Mouse (Mus musculus): Measurements from ENCODE around the gene Hspa12a. TPM values are rescaled to one million over a fixed set of nuclear protein-coding genes. Genes with fewer than 3 reads are reported as not detected.
A peak's percentile ranks its signal among the peaks of the same experiment; 100 is the strongest.

The Hspa12a gene
- total RNA-seq (2012; rRNA removed) = 2.9 and 3.0 TPM in 2 replicates

DNA sequence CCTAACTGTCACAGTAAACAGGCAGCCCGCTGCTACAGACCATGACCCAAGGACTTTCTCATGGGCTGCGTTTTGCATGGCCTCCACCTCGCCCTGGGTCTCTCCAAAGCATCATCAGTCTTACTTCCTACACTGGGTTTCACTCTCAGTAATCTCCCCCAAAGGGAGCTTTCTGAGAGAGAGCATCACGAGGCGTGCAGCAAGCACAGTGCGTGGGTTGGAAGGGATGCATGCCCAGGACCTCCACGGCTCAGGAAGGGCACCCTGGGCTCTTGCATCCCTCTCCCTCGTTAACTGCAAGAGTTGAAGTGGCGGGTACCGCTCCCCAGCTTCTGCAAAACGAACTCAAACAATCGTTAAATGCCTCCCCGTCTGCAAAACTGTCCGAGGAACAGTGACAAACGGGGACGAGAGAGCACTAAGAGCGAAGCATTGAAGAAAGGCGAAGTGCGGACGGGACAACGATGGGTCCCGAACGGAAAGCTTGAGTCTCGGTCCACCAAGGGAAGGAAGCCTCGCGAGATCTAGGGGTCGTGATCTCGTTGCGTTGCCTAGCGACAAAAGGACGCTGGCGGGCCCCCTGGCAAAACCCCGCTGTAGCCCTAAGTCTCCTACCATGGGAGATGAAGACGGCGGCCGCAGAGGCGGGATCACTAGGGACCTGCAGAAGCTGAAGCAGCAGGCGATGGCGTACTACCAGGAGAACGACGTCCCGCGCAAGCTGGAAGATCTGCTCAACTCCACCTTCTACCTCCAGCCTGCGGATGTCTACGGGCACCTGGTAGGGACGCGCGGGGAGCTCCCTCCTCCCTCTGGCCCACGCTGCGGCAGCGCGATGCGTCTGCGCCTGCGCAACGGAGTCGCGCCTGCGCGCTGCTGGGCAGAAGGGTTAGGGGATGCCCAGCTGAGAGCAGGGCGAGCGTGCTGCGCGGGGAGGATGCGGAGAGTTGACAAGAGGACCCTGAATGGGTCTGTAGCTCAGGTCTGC, at the start of gene Hspa12a, which contains the start of gene Eno4:
Hspa12a (minus strand) TSS at position 814 of the 988 bp plus-strand sequence.
Eno4 (plus strand) TSS at position 585 of the 988 bp plus-strand sequence.
- TF ChIP-seq CHD2 (IDR thresholded peaks at IDR 0.05; ENCODE audit: low read depth, low read length) (peak; percentile 94), HCFC1 (IDR thresholded peaks at IDR 0.05; ENCODE audit: borderline replicate concordance, insufficient read depth, low read length) (0 out of 2 replicates have a peak, but pooled peaks have one; percentile 20), ZNF384 (IDR thresholded peaks at IDR 0.05; ENCODE audit: low read depth, low read length) (no peak), MAFK (IDR thresholded peaks at IDR 0.05; ENCODE audit: insufficient read depth, low read depth, low read length) (no peak), ZC3H11A (IDR thresholded peaks at IDR 0.05; ENCODE audit: borderline replicate concordance, low read depth, low read length) (no peak)
- in situ Hi-C loops (cut with MboI; ENCODE audit: low sequenced_read_pairs in 2 of 2, unreplicated experiment in 2 of 2) = no loop called here
- Histone ChIP-seq H3K9me3 (ENCODE audit: control insufficient read depth, insufficient read depth, low read depth, low read length) (no peaks in the 10 kb centered on the region), H3K9ac (ENCODE audit: insufficient read depth, low read depth, low read length, poor library complexity, severe bottlenecking) (peak within 1 kb of the TSS; percentile 83), H3K36me3 (ENCODE audit: control insufficient read depth, insufficient read depth, low read length, poor library complexity, severe bottlenecking) (no peaks in the 10 kb centered on the region), H3K27ac (ENCODE audit: insufficient read depth, low read depth, low read length, poor library complexity, severe bottlenecking) (no peak within 1 kb of the TSS), H3K4me3 (ENCODE audit: insufficient read depth in 1 of 2, low read depth in 1 of 2, low read length in 2 of 2, poor library complexity in 1 of 2, severe bottlenecking in 1 of 2) (peak within 1 kb of the TSS; percentile 75 to 85), H3K4me1 (ENCODE audit: control insufficient read depth in 2 of 2, insufficient read depth in 2 of 2, low read length in 2 of 2, poor library complexity in 1 of 2) (peaks cover 0 to 3% of the 10 kb centered on the region in 2 experiments; a peak in 1 of 4 replicates)
- DNase-seq (ENCODE audit: low read depth, low spot score) = peak; percentile 93

DNA sequence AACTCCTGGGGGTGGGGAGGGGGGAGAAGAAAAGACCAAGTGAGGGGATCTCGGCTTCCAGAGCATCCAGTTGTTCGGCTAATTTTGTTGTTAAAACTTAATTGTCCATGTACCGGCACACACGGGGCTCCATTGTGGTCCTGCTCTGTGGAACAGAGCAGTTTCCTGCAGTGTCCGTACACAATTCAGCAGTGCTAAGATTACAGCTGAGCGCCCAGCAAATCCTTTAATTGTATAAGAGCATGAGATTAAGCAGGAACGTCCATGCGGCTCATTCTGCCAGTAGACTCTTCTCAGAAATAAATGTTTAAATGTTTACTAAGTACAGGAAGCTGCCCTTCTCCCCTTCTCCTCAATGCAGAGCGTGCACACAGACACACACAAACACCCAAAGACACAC, 38.1 kb upstream of the Hspa12a start:
- Histone ChIP-seq H3K9me3 (ENCODE audit: control insufficient read depth, insufficient read depth, low read depth, low read length) (no peaks in the 10 kb centered on the region), H3K36me3 (ENCODE audit: control insufficient read depth, insufficient read depth, low read length, poor library complexity, severe bottlenecking) (no peaks in the 10 kb centered on the region), H3K9ac (ENCODE audit: insufficient read depth, low read depth, low read length, poor library complexity, severe bottlenecking) (no peak overlapping the region), H3K4me3 (ENCODE audit: insufficient read depth in 1 of 2, low read depth in 1 of 2, low read length in 2 of 2, poor library complexity in 1 of 2, severe bottlenecking in 1 of 2) (no peak overlapping the region), H3K27ac (ENCODE audit: insufficient read depth, low read depth, low read length, poor library complexity, severe bottlenecking) (no peak overlapping the region), H3K4me1 (ENCODE audit: control insufficient read depth in 2 of 2, insufficient read depth in 2 of 2, low read length in 2 of 2, poor library complexity in 1 of 2) (peaks cover 2 to 10% of the 10 kb centered on the region in 2 experiments; a peak in 3 of 4 replicates)
- TF ChIP-seq ZNF384 (IDR thresholded peaks at IDR 0.05; ENCODE audit: low read depth, low read length) (no peak), ZC3H11A (IDR thresholded peaks at IDR 0.05; ENCODE audit: borderline replicate concordance, low read depth, low read length) (no peak), CHD2 (IDR thresholded peaks at IDR 0.05; ENCODE audit: low read depth, low read length) (no peak), MAFK (IDR thresholded peaks at IDR 0.05; ENCODE audit: insufficient read depth, low read depth, low read length) (no peak), HCFC1 (IDR thresholded peaks at IDR 0.05; ENCODE audit: borderline replicate concordance, insufficient read depth, low read length) (no peak)
- no peak for DNase-seq (ENCODE audit: low read depth, low spot score)
- in situ Hi-C loops (cut with MboI; ENCODE audit: low sequenced_read_pairs in 2 of 2, unreplicated experiment in 2 of 2) = no loop called here

DNA sequence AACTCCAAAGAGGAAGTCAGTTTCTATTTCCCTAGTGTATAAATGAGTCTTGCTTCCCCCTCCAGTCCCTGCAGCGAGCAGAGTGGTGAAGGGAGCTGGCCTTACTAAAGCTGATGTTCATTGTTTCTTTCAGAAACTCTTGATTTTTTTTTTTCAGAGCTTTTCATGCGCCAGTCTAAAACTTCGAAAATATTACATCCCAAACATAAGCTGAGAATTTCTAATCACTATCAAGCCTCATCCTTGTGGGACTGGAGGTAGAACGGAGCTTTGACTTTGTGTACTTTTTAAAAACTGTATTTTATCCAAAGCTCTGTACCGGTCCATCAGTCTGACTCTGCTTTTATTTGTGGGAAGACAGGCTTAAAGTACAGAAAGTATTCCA, 36.6 kb upstream of the Hspa12a start:
- Histone ChIP-seq H3K27ac (ENCODE audit: insufficient read depth, low read depth, low read length, poor library complexity, severe bottlenecking) (no peak overlapping the region), H3K4me3 (ENCODE audit: insufficient read depth in 1 of 2, low read depth in 1 of 2, low read length in 2 of 2, poor library complexity in 1 of 2, severe bottlenecking in 1 of 2) (no peak overlapping the region), H3K9ac (ENCODE audit: insufficient read depth, low read depth, low read length, poor library complexity, severe bottlenecking) (no peak overlapping the region), H3K9me3 (ENCODE audit: control insufficient read depth, insufficient read depth, low read depth, low read length) (no peaks in the 10 kb centered on the region), H3K4me1 (ENCODE audit: control insufficient read depth in 2 of 2, insufficient read depth in 2 of 2, low read length in 2 of 2, poor library complexity in 1 of 2) (peaks cover 2 to 10% of the 10 kb centered on the region in 2 experiments; a peak in 3 of 4 replicates), H3K36me3 (ENCODE audit: control insufficient read depth, insufficient read depth, low read length, poor library complexity, severe bottlenecking) (no peaks in the 10 kb centered on the region)
- in situ Hi-C loops (cut with MboI; ENCODE audit: low sequenced_read_pairs in 2 of 2, unreplicated experiment in 2 of 2) = no loop called here
- no peak for DNase-seq (ENCODE audit: low read depth, low spot score)
- TF ChIP-seq CHD2 (IDR thresholded peaks at IDR 0.05; ENCODE audit: low read depth, low read length) (no peak), HCFC1 (IDR thresholded peaks at IDR 0.05; ENCODE audit: borderline replicate concordance, insufficient read depth, low read length) (no peak), ZC3H11A (IDR thresholded peaks at IDR 0.05; ENCODE audit: borderline replicate concordance, low read depth, low read length) (no peak), MAFK (IDR thresholded peaks at IDR 0.05; ENCODE audit: insufficient read depth, low read depth, low read length) (no peak), ZNF384 (IDR thresholded peaks at IDR 0.05; ENCODE audit: low read depth, low read length) (no peak)

DNA sequence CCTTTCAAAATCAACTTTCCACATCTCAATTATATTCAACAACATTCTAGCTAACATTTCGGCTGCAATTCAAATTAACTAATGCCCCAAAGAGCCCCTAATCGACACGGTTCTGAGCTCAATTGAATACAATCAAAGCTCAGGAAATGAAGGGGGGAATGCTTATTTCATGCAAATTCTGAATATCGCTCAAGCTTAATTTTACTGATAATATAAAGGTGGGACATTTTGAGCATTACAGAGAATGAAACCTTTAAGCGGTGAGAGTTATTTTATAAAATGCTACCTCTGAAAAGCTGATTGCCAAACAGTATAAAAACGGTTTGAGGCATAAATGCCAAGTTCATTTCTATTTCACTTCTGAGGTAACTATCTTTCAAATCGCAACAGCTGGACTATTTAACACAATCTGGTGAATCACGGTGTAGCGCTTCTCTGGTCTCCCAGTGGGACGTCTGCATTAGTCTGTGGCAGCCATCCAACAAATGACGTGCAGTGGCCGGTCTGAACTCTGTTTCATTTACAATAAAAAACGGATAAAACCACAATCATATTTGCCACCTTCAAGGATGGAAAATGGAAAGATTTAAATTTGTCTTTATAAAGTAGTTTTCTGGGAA, 36.1 kb upstream of the Hspa12a start:
- in situ Hi-C loops (cut with MboI; ENCODE audit: low sequenced_read_pairs in 2 of 2, unreplicated experiment in 2 of 2) = no loop called here
- DNase-seq (ENCODE audit: low read depth, low spot score) = no peak
- H3K4me3 ChIP-seq (ENCODE audit: insufficient read depth in 1 of 2, low read depth in 1 of 2, low read length in 2 of 2, poor library complexity in 1 of 2, severe bottlenecking in 1 of 2) = no peak overlapping the region

More for the DNA sequence above, 36.1 kb upstream of the Hspa12a start:
- H3K9me3 ChIP-seq (ENCODE audit: control insufficient read depth, insufficient read depth, low read depth, low read length) = no peaks in the 10 kb centered on the region
- TF ChIP-seq HCFC1 (IDR thresholded peaks at IDR 0.05; ENCODE audit: borderline replicate concordance, insufficient read depth, low read length) (no peak), ZC3H11A (IDR thresholded peaks at IDR 0.05; ENCODE audit: borderline replicate concordance, low read depth, low read length) (no peak), CHD2 (IDR thresholded peaks at IDR 0.05; ENCODE audit: low read depth, low read length) (no peak), MAFK (IDR thresholded peaks at IDR 0.05; ENCODE audit: insufficient read depth, low read depth, low read length) (no peak), ZNF384 (IDR thresholded peaks at IDR 0.05; ENCODE audit: low read depth, low read length) (no peak)
- no peak overlapping the region for H3K27ac ChIP-seq (ENCODE audit: insufficient read depth, low read depth, low read length, poor library complexity, severe bottlenecking)
- H3K4me1 ChIP-seq (ENCODE audit: control insufficient read depth in 2 of 2, insufficient read depth in 2 of 2, low read length in 2 of 2, poor library complexity in 1 of 2) = peaks cover 2 to 10% of the 10 kb centered on the region in 2 experiments; a peak in 3 of 4 replicates
- no peak overlapping the region for H3K9ac ChIP-seq (ENCODE audit: insufficient read depth, low read depth, low read length, poor library complexity, severe bottlenecking)
- no peaks in the 10 kb centered on the region for H3K36me3 ChIP-seq (ENCODE audit: control insufficient read depth, insufficient read depth, low read length, poor library complexity, severe bottlenecking)
